Comparison of ENCODE assay signal across 17 mouse cellular contexts in genomic region chr7:46128196-46128595, GRCm38 (mm10). TPM values are rescaled to one million over a fixed set of nuclear protein-coding genes. Genes with fewer than 3 reads are reported as not detected.
A peak's percentile ranks its signal among the peaks of the same experiment; 100 is the strongest.
DNase-seq lines count a peak whose midpoint lies in the region; ATAC-seq and TF ChIP-seq lines count a peak whose summit lies in the region.
"Had no signal": no experiment of that assay in that cellular context is flagged by ENCODE, and none has a peak within 500 bp of the region (broad histone marks: within the 10 kb centered on the region; RNA-seq: fewer than 3 reads in every experiment).

No protein-coding gene starts in this region.

- no peak overlapping the region for H3K4me2 ChIP-seq in hindbrain, postnatal 0 days (ENCODE audit: low read depth, low read length)
- no peak overlapping the region for H3K4me2 ChIP-seq in stomach, postnatal 0 days (replicated peaks; ENCODE audit: low read depth)
- H3K4me2 ChIP-seq: liver, embryonic 15.5 days had no signal

- H3K4me3 ChIP-seq in hindbrain, postnatal 0 days (ENCODE audit: low read length) = no peak overlapping the region
- H3K4me3 ChIP-seq in stomach, postnatal 0 days (ENCODE audit: low read depth, low read length) = no peak overlapping the region
- H3K4me3 ChIP-seq: liver, embryonic 15.5 days had no signal

- TF ChIP-seq EP300 in stomach, postnatal 0 days (optimal IDR thresholded peaks at IDR 0.05) = no peak

- H3K27ac ChIP-seq in hindbrain, postnatal 0 days = no peak overlapping the region
- H3K27ac ChIP-seq in stomach, postnatal 0 days (replicated peaks) = peak overlapping the region; percentile 61; the same call in 1 of the 2 replicates
- H3K27ac ChIP-seq: liver, embryonic 15.5 days; macrophage had no signal

- TF ChIP-seq CTCF in hindbrain, postnatal 0 days (IDR thresholded peaks at IDR 0.05; ENCODE audit: low read depth) = no peak
- TF ChIP-seq CTCF in stomach, postnatal 0 days (IDR thresholded peaks at IDR 0.05; ENCODE audit: low read depth) = no peak

- H3K4me1 ChIP-seq in hindbrain, postnatal 0 days (ENCODE audit: insufficient read depth, low read length) = no peaks in the 10 kb centered on the region
- H3K4me1 ChIP-seq in stomach, postnatal 0 days (replicated peaks; ENCODE audit: control insufficient read depth, insufficient read depth) = no peaks in the 10 kb centered on the region

- no peak overlapping the region for H3K9ac ChIP-seq in hindbrain, postnatal 0 days (replicated peaks; ENCODE audit: low read length)
- no peak overlapping the region for H3K9ac ChIP-seq in stomach, postnatal 0 days (ENCODE audit: low read length)
- H3K9ac ChIP-seq: liver, embryonic 15.5 days had no signal

- H3K9me3 ChIP-seq in hindbrain, postnatal 0 days (ENCODE audit: low read length) = no peaks in the 10 kb centered on the region
- no peaks in the 10 kb centered on the region for H3K9me3 ChIP-seq in stomach, postnatal 0 days (ENCODE audit: control insufficient read depth, low read length)
- H3K9me3 ChIP-seq: liver, embryonic 15.5 days had no signal

- H3K27me3 ChIP-seq in hindbrain, postnatal 0 days (ENCODE audit: insufficient read depth, low read length) = no peaks in the 10 kb centered on the region
- H3K27me3 ChIP-seq in stomach, postnatal 0 days (ENCODE audit: control insufficient read depth, insufficient read depth, low read length) = no peaks in the 10 kb centered on the region
- H3K27me3 ChIP-seq: liver, embryonic 15.5 days had no signal

- peak; percentile 17 for DNase-seq in cerebellum, adult 11-12 months
- DNase-seq in retina, embryonic 14.5 days (ENCODE audit: low spot score) = peak; percentile 39
- DNase-seq in retina, postnatal 1 day = no peak
- peak; percentile 58 for DNase-seq in hindbrain, postnatal 0 days (ENCODE audit: low spot score)
- peak; percentile 46 for DNase-seq in stomach, postnatal 0 days (ENCODE audit: low spot score)
- no peak for DNase-seq in thymus, adult 18-20 months
- no peak for DNase-seq in left cerebral cortex, adult 8-10 months (ENCODE audit: low spot score in 2 of 2)
- DNase-seq: heart, adult 18-20 months; kidney, postnatal 4 days; right cerebral cortex, postnatal 14 days; thymus, postnatal 4 days had no signal

- no peak for ATAC-seq in cerebellum, adult (ENCODE audit: insufficient number of reproducible peaks, low FRiP score, low TSS enrichment)
- peak; percentile 41 for ATAC-seq in hindbrain, postnatal 0 days
- 0 out of 2 replicates have a peak, but pooled peaks have one; percentile 5 for ATAC-seq in stomach, postnatal 0 days (ENCODE audit: low FRiP score, low TSS enrichment)

- no peaks in the 10 kb centered on the region for H3K36me3 ChIP-seq in hindbrain, postnatal 0 days (ENCODE audit: insufficient read depth, low read length)
- H3K36me3 ChIP-seq in stomach, postnatal 0 days (ENCODE audit: control insufficient read depth, insufficient read depth, low read length) = no peaks in the 10 kb centered on the region
- H3K36me3 ChIP-seq: liver, embryonic 15.5 days had no signal

- WGBS in hindbrain, postnatal 0 days = 18% methylated on average over 7 of the region's 7 CpGs
- 23% methylated on average over 7 of the region's 7 CpGs for WGBS in stomach, postnatal 0 days

RNA-seq across cellular contexts. Expression of gene Kcnj11, which starts 27.6 kb away (rescaled TPM):
- total RNA-seq in hindbrain, postnatal 0 days (2014; rRNA removed) = 13.2 and 18.7 TPM in 2 replicates
- 2.4 and 3.0 TPM in 2 replicates for polyA plus RNA-seq in hindbrain, postnatal 0 days (2015; fragmentation: Nextera tagmentation; extraction: Ambion mirVana)
- 0.61 and 0.81 TPM in 2 replicates for polyA plus RNA-seq in stomach, postnatal 0 days (2015; fragmentation: Nextera tagmentation; extraction: Ambion mirVana)
- 10 to 100 TPM; 38.1 to 45.7 (median 42.5) TPM for total RNA-seq in left cerebral cortex, adult 8-10 months (2022)
- total RNA-seq: common myeloid progenitor, adult 5-6 weeks; hematopoietic stem cell, adult 5-6 weeks; neutrophil, adult 5-6 weeks had no signal
- polyA plus RNA-seq: macrophage had no signal

RNA-seq across cellular contexts. Expression of gene Abcc8, which starts 51.6 kb away (rescaled TPM):
- 21.7 and 29.8 TPM in 2 replicates for total RNA-seq in hindbrain, postnatal 0 days (2014; rRNA removed)
- 10.1 and 11.2 TPM in 2 replicates for polyA plus RNA-seq in hindbrain, postnatal 0 days (2015; fragmentation: Nextera tagmentation; extraction: Ambion mirVana)
- polyA plus RNA-seq in stomach, postnatal 0 days (2015; fragmentation: Nextera tagmentation; extraction: Ambion mirVana) = 3.6 and 4.0 TPM in 2 replicates
- total RNA-seq in left cerebral cortex, adult 8-10 months (2022) = 10 to 100 TPM; 33.4 to 41.0 (median 38.5) TPM
- total RNA-seq: common myeloid progenitor, adult 5-6 weeks; hematopoietic stem cell, adult 5-6 weeks had no signal
- polyA plus RNA-seq: macrophage had no signal

Comparison
In these comparisons a context has a peak if more than half of its experiments do, and no peak if none do; other contexts are left out.
1. DNase-seq: peak in cerebellum, adult 11-12 months (single experiment), retina, embryonic 14.5 days (single experiment), hindbrain, postnatal 0 days (single experiment) and stomach, postnatal 0 days (single experiment); none in retina, postnatal 1 day (single experiment), thymus, adult 18-20 months (0 of 2) and left cerebral cortex, adult 8-10 months (0 of 2).